Mouse (Mus musculus) liver, adult 2 months (tissue): Measurements from ENCODE around the gene Tagap.

Source experiments
- CTCF ChIP-seq: fragments of 200-500 bp; IDR thresholded peaks from 2 replicates; pipeline ENCODE4 v1.5.1; 2011; ENCODE audit warnings: low read depth, low read length, control low read depth
- POLR2A ChIP-seq: fragments of 200-500 bp; IDR thresholded peaks from 2 replicates; pipeline ENCODE4 v1.6.1; 2011; ENCODE audit warnings: low read length, control low read depth; ENCODE audit not compliant: insufficient read depth; ENCODE audit errors: extremely low read depth

DNA sequence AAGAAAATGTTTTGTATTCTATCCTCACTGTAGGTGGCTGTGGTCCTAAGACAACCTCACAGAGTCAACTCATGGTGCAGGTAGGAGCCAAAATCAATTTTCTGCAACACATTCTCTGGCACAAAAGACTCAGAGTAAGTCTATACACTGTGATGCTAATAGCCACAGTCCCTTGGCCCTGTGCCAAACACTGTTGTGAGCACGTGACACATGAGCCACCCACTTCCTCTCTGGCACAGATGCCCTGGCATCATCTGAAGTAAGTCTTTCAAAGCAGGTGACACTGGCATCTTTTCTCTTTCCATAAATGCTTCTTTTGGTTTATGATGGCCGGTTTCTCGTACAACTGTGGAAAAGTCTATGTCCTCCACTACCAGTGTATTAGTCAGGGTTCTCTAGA is 23.4 kb upstream of the Tagap start:
- TF ChIP-seq POLR2A (no peak), CTCF (no peak)
